Mouse (Mus musculus) adrenal gland, adult (tissue): ENCODE data around the gene Ptpro.

Experiments used
- DNase-seq, 2 experiments: peaks; one replicate each; pipeline ENCODE4 v3.0.0; 2022 to 2023; ENCODE audit warnings: low spot score in 1 of 2; ENCODE audit not compliant: inconsistent age in 2 of 2

Gene Ptpro

GRCm38 (mm10) chr6:137252194-137252886 is at the start of gene Ptpro:
Gene Ptpro (plus strand): TSS chr6:137252319.
- DNase-seq = peak; percentile 4 to 34

GRCm38 (mm10) chr6:137202661-137203060 is 49.5 kb upstream of the Ptpro start:
- no peak for DNase-seq

- DNase-seq = peak in 1 of 2 experiments; percentile 66
These were observed 46.3 kb upstream of the Ptpro start for GRCm38 (mm10) chr6:137205662-137206400.

- DNase-seq = no peak
These were observed 45.0 kb upstream of the Ptpro start for GRCm38 (mm10) chr6:137207126-137207525.

GRCm38 (mm10) chr6:137209992-137210391 is 42.1 kb upstream of the Ptpro start:
- peak in 1 of 2 experiments; percentile 53 for DNase-seq

- no peak for DNase-seq
These were observed 41.1 kb upstream of the Ptpro start for GRCm38 (mm10) chr6:137210991-137211390.

GRCm38 (mm10) chr6:137211441-137211840 is 40.7 kb upstream of the Ptpro start:
- peak in 1 of 2 experiments; percentile 30 for DNase-seq

- no peak for DNase-seq
These were observed 34.2 kb upstream of the Ptpro start for GRCm38 (mm10) chr6:137217841-137218463.

GRCm38 (mm10) chr6:137252887-137253242 is 746 bp downstream of the Ptpro start:
- no peak for DNase-seq

GRCm38 (mm10) chr6:137253415-137253814 is 1.3 kb downstream of the Ptpro start:
- no peak for DNase-seq

- DNase-seq = no peak
These were observed 8.9 kb downstream of the Ptpro start for GRCm38 (mm10) chr6:137261033-137261432.

GRCm38 (mm10) chr6:137262087-137262486 is 10.0 kb downstream of the Ptpro start:
- no peak for DNase-seq

- no peak for DNase-seq
These were observed 15.9 kb downstream of the Ptpro start for GRCm38 (mm10) chr6:137268019-137268418.

- DNase-seq = no peak
These were observed 16.5 kb downstream of the Ptpro start for GRCm38 (mm10) chr6:137268592-137268991.

GRCm38 (mm10) chr6:137272513-137272912 is 20.4 kb downstream of the Ptpro start:
- DNase-seq = no peak

- no peak for DNase-seq
These were observed 25.5 kb downstream of the Ptpro start for GRCm38 (mm10) chr6:137277587-137277994.

GRCm38 (mm10) chr6:137279576-137279975 is 27.5 kb downstream of the Ptpro start:
- no peak for DNase-seq

GRCm38 (mm10) chr6:137281541-137282049 is 29.5 kb downstream of the Ptpro start:
- no peak for DNase-seq

- no peak for DNase-seq
These were observed 29.9 kb downstream of the Ptpro start for GRCm38 (mm10) chr6:137282050-137282449.

GRCm38 (mm10) chr6:137286376-137286775 is 34.3 kb downstream of the Ptpro start:
- no peak for DNase-seq

- DNase-seq = no peak
These were observed 35.7 kb downstream of the Ptpro start for GRCm38 (mm10) chr6:137287788-137288187.

- DNase-seq = no peak
These were observed 36.1 kb downstream of the Ptpro start for GRCm38 (mm10) chr6:137288264-137288663.
